8 mouse cellular contexts compared by ENCODE assay signal in the genomic region with DNA sequence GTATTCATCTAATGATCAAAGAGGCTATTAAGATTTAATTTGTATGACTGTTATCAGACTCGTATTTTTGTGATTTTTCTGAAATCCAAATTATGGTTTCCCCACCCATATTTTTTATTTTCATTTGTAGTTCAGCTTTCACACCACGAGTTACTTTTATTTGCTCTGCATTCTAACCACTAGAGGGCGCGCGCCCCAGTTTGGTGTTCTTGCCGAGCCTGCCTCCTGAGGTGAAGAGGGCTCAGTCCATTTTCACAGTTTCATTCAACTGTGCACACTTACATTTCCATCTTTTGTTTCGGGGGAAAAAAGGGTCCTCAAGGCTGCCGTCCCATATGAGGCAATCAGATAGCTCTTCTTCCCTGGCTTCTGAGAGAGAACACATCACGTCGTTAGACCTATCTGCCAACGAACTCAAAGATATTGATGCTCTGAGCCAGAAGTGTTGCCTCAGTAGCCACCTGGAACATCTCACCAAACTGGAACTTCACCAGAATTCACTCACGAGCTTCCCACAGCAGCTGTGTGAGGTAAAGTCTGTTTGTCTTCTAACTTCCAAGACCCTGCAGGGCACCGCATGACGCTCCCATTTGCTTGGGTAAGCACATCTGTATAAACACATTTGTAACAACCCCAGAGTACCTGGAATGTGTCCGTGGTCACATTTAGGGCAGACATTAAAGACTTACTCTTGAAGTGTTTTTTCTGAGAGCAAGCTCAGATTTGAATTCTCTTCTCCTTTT.
DNase-seq lines count a peak whose midpoint lies in the region; ATAC-seq and TF ChIP-seq lines count a peak whose summit lies in the region.

No protein-coding gene starts in this region.

- no peak overlapping the region for H3K4me3 ChIP-seq in heart, embryonic 11.5 days (ENCODE audit: low read depth, low read length)
- no peak overlapping the region for H3K4me3 ChIP-seq in midbrain, postnatal 0 days (ENCODE audit: low read depth, low read length)

- no peaks in the 10 kb centered on the region for H3K9me3 ChIP-seq in heart, embryonic 11.5 days (replicated peaks; ENCODE audit: control insufficient read depth, low read length)
- no peaks in the 10 kb centered on the region for H3K9me3 ChIP-seq in midbrain, postnatal 0 days (ENCODE audit: low read length)

- H3K4me1 ChIP-seq in heart, embryonic 11.5 days (ENCODE audit: control insufficient read depth, insufficient read depth, low read length): no peaks in the 10 kb centered on the region
- no peaks in the 10 kb centered on the region for H3K4me1 ChIP-seq in midbrain, postnatal 0 days (ENCODE audit: insufficient read depth, low read length)

- no peak overlapping the region for H3K9ac ChIP-seq in heart, embryonic 11.5 days (ENCODE audit: low read depth, low read length)
- H3K9ac ChIP-seq in midbrain, postnatal 0 days (replicated peaks; ENCODE audit: low read length, poor library complexity, severe bottlenecking): no peak overlapping the region

- H3K27ac ChIP-seq in heart, embryonic 11.5 days (ENCODE audit: low read depth, low read length): no peak overlapping the region
- H3K27ac ChIP-seq in midbrain, postnatal 0 days (ENCODE audit: low read depth, low read length): no peak overlapping the region

- DNase-seq in heart, adult 18-20 months: peak; percentile 18 to 73
- DNase-seq in right cerebral cortex, postnatal 4 days: peak; percentile 55
- DNase-seq in right cerebral cortex, postnatal 25 days: no peak
- DNase-seq in cerebellum, postnatal 14 days: peak; percentile 58 to 73
- peak; percentile 72 for DNase-seq in kidney, postnatal 10 days
- peak; percentile 47 for DNase-seq in midbrain, postnatal 0 days (ENCODE audit: low spot score)
- DNase-seq in MN1 (ENCODE audit: low spot score): no peak

- H3K27me3 ChIP-seq in heart, embryonic 11.5 days (ENCODE audit: control insufficient read depth, insufficient read depth, low read length): no peaks in the 10 kb centered on the region
- no peaks in the 10 kb centered on the region for H3K27me3 ChIP-seq in midbrain, postnatal 0 days (ENCODE audit: insufficient read depth, low read length)

- H3K4me2 ChIP-seq in heart, embryonic 11.5 days: no peak overlapping the region
- no peak overlapping the region for H3K4me2 ChIP-seq in midbrain, postnatal 0 days (ENCODE audit: low read depth, low read length, poor library complexity, severe bottlenecking)

- WGBS in heart, embryonic 11.5 days (ENCODE audit: insufficient replicate concordance): 36% methylated on average over 15 of the region's 15 CpGs
- WGBS in midbrain, postnatal 0 days: 52% methylated on average over 15 of the region's 15 CpGs

- ATAC-seq in heart, embryonic 11.5 days (replicated peaks; ENCODE audit: insufficient number of reproducible peaks, low FRiP score, low TSS enrichment): no peak
- no peak for ATAC-seq in midbrain, postnatal 0 days (ENCODE audit: low FRiP score)

- H3K36me3 ChIP-seq in heart, embryonic 11.5 days (ENCODE audit: control insufficient read depth, insufficient read depth, low read length): no peaks in the 10 kb centered on the region
- no peaks in the 10 kb centered on the region for H3K36me3 ChIP-seq in midbrain, postnatal 0 days (ENCODE audit: insufficient read depth, low read length)

- TF ChIP-seq CTCF in midbrain, postnatal 0 days (IDR thresholded peaks at IDR 0.05): peak; percentile 78

Comparison
In these comparisons a context has a peak if more than half of its experiments do, and no peak if none do; other contexts are left out.
1. DNase-seq: peak in heart, adult 18-20 months (2 of 2), right cerebral cortex, postnatal 4 days (single experiment), cerebellum, postnatal 14 days (2 of 2), kidney, postnatal 10 days (single experiment) and midbrain, postnatal 0 days (single experiment); none in right cerebral cortex, postnatal 25 days (single experiment) and MN1 (single experiment).